Mouse (Mus musculus) kidney, adult 2 months (tissue): ENCODE results near the gene Vwa2. TPM values are rescaled to one million over a fixed set of nuclear protein-coding genes. Genes with fewer than 3 reads are reported as not detected.
A peak's percentile ranks its signal among the peaks of the same experiment; 100 is the strongest.

Experiments
- DNase-seq: peaks from one replicate; pipeline ENCODE4 v3.0.0; 2021
- H3K27ac ChIP-seq: fragments of 200-500 bp; 2 replicates; pipeline ENCODE4 v1.5.1; 2012; ENCODE audit warnings: low read depth, low read length, control low read depth, inconsistent platforms; ENCODE audit not compliant: insufficient read depth
- H3K27me3 ChIP-seq: fragments of 200-500 bp; replicated peaks from 2 replicates; pipeline ENCODE4 v1.6.1; 2012; ENCODE audit warnings: mild to moderate bottlenecking, moderate library complexity, low read length, inconsistent platforms; ENCODE audit not compliant: control insufficient read depth, insufficient read depth
- H3K36me3 ChIP-seq: fragments of 200-500 bp; 2 replicates; pipeline ENCODE4 v1.6.1; 2012; ENCODE audit warnings: mild to moderate bottlenecking, moderate library complexity, low read length, inconsistent platforms; ENCODE audit not compliant: control insufficient read depth, insufficient read depth
- H3K4me1 ChIP-seq: fragments of 200-500 bp; 2 replicates; pipeline ENCODE4 v1.6.1; 2011; ENCODE audit warnings: low read length; ENCODE audit not compliant: control insufficient read depth, insufficient read depth
- H3K4me3 ChIP-seq: fragments of 200-500 bp; 2 replicates; pipeline ENCODE4 v1.5.1; 2011; ENCODE audit warnings: mild to moderate bottlenecking, low read depth, low read length, control low read depth; ENCODE audit not compliant: insufficient read depth
- CTCF ChIP-seq: fragments of 200-500 bp; conservative IDR thresholded peaks from 2 replicates; pipeline ENCODE4 v1.5.1; 2011; ENCODE audit warnings: low read depth, mild to moderate bottlenecking, control low read depth, low read length, moderate library complexity, mixed read lengths; ENCODE audit not compliant: insufficient read depth, insufficient read length
- POLR2A ChIP-seq: fragments of 200-500 bp; IDR thresholded peaks from one replicate; pipeline ENCODE4 v1.6.1; 2011; ENCODE audit warnings: low read depth, low read length, control low read depth
- WGBS: fragments of 180-500 bp; shearing (Covaris S2); methylation state at CpG from one replicate; pipeline ENCODE4 v1.1.7; 2018; 5-methylcytosine and 5-hydroxymethylcytosine counted together
- polyA plus RNA-seq: library from polyadenylated mRNA; depleted of rRNA; stranded (reverse); fragments of >200 nt; gene quantifications from 2 replicates; pipeline ENCODE4 v1.2.3, GENCODE M21; 2012

Vwa2 gene
- polyA plus RNA-seq, 1 experiment = 11.2 TPM

GRCm38 (mm10) chr19:56907850-56908249, 33.8 kb downstream of the Vwa2 start:
- Histone ChIP-seq H3K4me3 (no peak overlapping the region), H3K36me3 (no peaks in the 10 kb centered on the region), H3K4me1 (0 out of 2 replicates have a peak, but pooled peaks cover 4% of the 10 kb centered on the region), H3K27ac (no peak overlapping the region), H3K27me3 (no peaks in the 10 kb centered on the region)
- DNase-seq = no peak
- TF ChIP-seq POLR2A (no peak), CTCF (no peak)
- WGBS = 62% methylated on average over 3 of the region's 3 CpGs

- WGBS = 67% methylated on average over 17 of the region's 17 CpGs
- DNase-seq = peak; percentile 57
Observed at GRCm38 (mm10) chr19:56908472-56909270, 34.6 kb downstream of the Vwa2 start.

GRCm38 (mm10) chr19:56910561-56910960, 36.5 kb downstream of the Vwa2 start:
- H3K36me3 ChIP-seq = no peaks in the 10 kb centered on the region
- peaks cover 15% of the 10 kb centered on the region for H3K4me1 ChIP-seq
- no peaks in the 10 kb centered on the region for H3K27me3 ChIP-seq
- TF ChIP-seq POLR2A = no peak
- no peak for TF ChIP-seq CTCF
- no peak overlapping the region for H3K4me3 ChIP-seq
- WGBS = 80% methylated on average over 11 of the region's 11 CpGs
- no peak for DNase-seq
- no peak overlapping the region for H3K27ac ChIP-seq

More at GRCm38 (mm10) chr19:56908472-56909270, 34.6 kb downstream of the Vwa2 start:
- Histone ChIP-seq H3K27me3 (no peaks in the 10 kb centered on the region), H3K4me1 (peaks cover 7% of the 10 kb centered on the region; the same call in 1 of the 2 replicates), H3K27ac (no peak overlapping the region), H3K36me3 (no peaks in the 10 kb centered on the region), H3K4me3 (no peak overlapping the region)
- TF ChIP-seq POLR2A (no peak), CTCF (peak; percentile 85)

GRCm38 (mm10) chr19:56913761-56914160, 39.7 kb downstream of the Vwa2 start:
- WGBS = 35% methylated on average over 4 of the region's 4 CpGs

GRCm38 (mm10) chr19:56914658-56915057, 40.6 kb downstream of the Vwa2 start:
- Histone ChIP-seq H3K4me3 (no peak overlapping the region), H3K27ac (peak overlapping the region; percentile 81), H3K36me3 (no peaks in the 10 kb centered on the region), H3K4me1 (peaks cover 11% of the 10 kb centered on the region), H3K27me3 (no peaks in the 10 kb centered on the region)
- DNase-seq = no peak
- WGBS = 96% methylated on average over 3 of the region's 3 CpGs
- TF ChIP-seq POLR2A (no peak), CTCF (no peak)

More at GRCm38 (mm10) chr19:56913761-56914160, 39.7 kb downstream of the Vwa2 start:
- Histone ChIP-seq H3K4me3 (no peak overlapping the region), H3K27me3 (no peaks in the 10 kb centered on the region), H3K27ac (peak overlapping the region; percentile 81), H3K4me1 (peaks cover 11% of the 10 kb centered on the region), H3K36me3 (no peaks in the 10 kb centered on the region)
- DNase-seq = peak; percentile 82
- no peak for TF ChIP-seq CTCF
- no peak for TF ChIP-seq POLR2A

GRCm38 (mm10) chr19:56915084-56915483, 41.0 kb downstream of the Vwa2 start:
- 49% methylated on average over 6 of the region's 6 CpGs for WGBS
- TF ChIP-seq CTCF (no peak), POLR2A (no peak)
- DNase-seq = peak; percentile 90
- H3K27me3 ChIP-seq = no peaks in the 10 kb centered on the region
- no peaks in the 10 kb centered on the region for H3K36me3 ChIP-seq
- H3K27ac ChIP-seq = peak overlapping the region; percentile 82
- peaks cover 11% of the 10 kb centered on the region for H3K4me1 ChIP-seq
- no peak overlapping the region for H3K4me3 ChIP-seq

GRCm38 (mm10) chr19:56919628-56920027, 45.6 kb downstream of the Vwa2 start:
- peak; percentile 95 for DNase-seq
- Histone ChIP-seq H3K27ac (no peak overlapping the region), H3K4me3 (no peak overlapping the region), H3K27me3 (no peaks in the 10 kb centered on the region), H3K36me3 (no peaks in the 10 kb centered on the region), H3K4me1 (peaks cover 3% of the 10 kb centered on the region; the same call in 1 of the 2 replicates)
- 9% methylated on average over 7 of the region's 7 CpGs for WGBS
- peak; percentile 99 for TF ChIP-seq CTCF
- no peak for TF ChIP-seq POLR2A
